Mouse (Mus musculus) thymus, postnatal 14 days (tissue): ENCODE results near the gene Prkca.

Source experiments
- DNase-seq: peaks from one replicate; pipeline ENCODE4 v3.0.0; 2021

The Prkca gene

GRCm38 (mm10) chr11:107903966-107904605 is 439.6 kb downstream of the Prkca start:
- no peak for DNase-seq

GRCm38 (mm10) chr11:107900470-107900869 is 443.3 kb downstream of the Prkca start:
- no peak for DNase-seq

- DNase-seq, result no peak
Measured at GRCm38 (mm10) chr11:107898698-107899097, 445.0 kb downstream of the Prkca start.

GRCm38 (mm10) chr11:107895635-107896034 is 448.1 kb downstream of the Prkca start:
- no peak for DNase-seq

GRCm38 (mm10) chr11:107891377-107891776 is 452.4 kb downstream of the Prkca start:
- no peak for DNase-seq

GRCm38 (mm10) chr11:107887342-107887741 is 456.4 kb downstream of the Prkca start:
- no peak for DNase-seq
